Mouse (Mus musculus): ENCODE data around the gene Gm28635. TPM values are rescaled to one million over a fixed set of nuclear protein-coding genes. Genes with fewer than 3 reads are reported as not detected.

Gene Gm28635
- total RNA-seq, 1 experiment from 2014 or later, result 0.12 TPM

- peak; percentile 97 for ATAC-seq (ENCODE audit: extremely low read depth, insufficient number of reproducible peaks, low FRiP score, poor library complexity, severe bottlenecking)
Measured at GRCm38 (mm10) chr2:84617637-84618515, 60.0 kb downstream of the Gm28635 start.

- no peak for ATAC-seq (ENCODE audit: extremely low read depth, insufficient number of reproducible peaks, low FRiP score, poor library complexity, severe bottlenecking)
Measured at GRCm38 (mm10) chr2:84612764-84613163, 65.1 kb downstream of the Gm28635 start.

GRCm38 (mm10) chr2:84607842-84608241 is 70.0 kb downstream of the Gm28635 start:
- no peak for ATAC-seq (ENCODE audit: extremely low read depth, insufficient number of reproducible peaks, low FRiP score, poor library complexity, severe bottlenecking)

- no peak for ATAC-seq (ENCODE audit: extremely low read depth, insufficient number of reproducible peaks, low FRiP score, poor library complexity, severe bottlenecking)
Measured at GRCm38 (mm10) chr2:84600977-84601376, 76.9 kb downstream of the Gm28635 start.

GRCm38 (mm10) chr2:84599270-84599888 is 78.5 kb downstream of the Gm28635 start:
- no peak for ATAC-seq (ENCODE audit: extremely low read depth, insufficient number of reproducible peaks, low FRiP score, poor library complexity, severe bottlenecking)

GRCm38 (mm10) chr2:84597123-84597522 is 80.7 kb downstream of the Gm28635 start:
- no peak for ATAC-seq (ENCODE audit: extremely low read depth, insufficient number of reproducible peaks, low FRiP score, poor library complexity, severe bottlenecking)

GRCm38 (mm10) chr2:84592801-84593200 is 85.0 kb downstream of the Gm28635 start:
- peak; percentile 9; the same call in 1 of the 2 replicates for ATAC-seq (ENCODE audit: extremely low read depth, insufficient number of reproducible peaks, low FRiP score, poor library complexity, severe bottlenecking)

- ATAC-seq (ENCODE audit: extremely low read depth, insufficient number of reproducible peaks, low FRiP score, poor library complexity, severe bottlenecking), result no peak
Measured at GRCm38 (mm10) chr2:84585700-84586099, 92.1 kb downstream of the Gm28635 start.

- ATAC-seq (ENCODE audit: extremely low read depth, insufficient number of reproducible peaks, low FRiP score, poor library complexity, severe bottlenecking), result no peak
Measured at GRCm38 (mm10) chr2:84582286-84582685, 95.6 kb downstream of the Gm28635 start.

- ATAC-seq (ENCODE audit: extremely low read depth, insufficient number of reproducible peaks, low FRiP score, poor library complexity, severe bottlenecking), result no peak
Measured at GRCm38 (mm10) chr2:84581208-84581607, 96.6 kb downstream of the Gm28635 start.

GRCm38 (mm10) chr2:84579311-84579710 is 98.5 kb downstream of the Gm28635 start:
- no peak for ATAC-seq (ENCODE audit: extremely low read depth, insufficient number of reproducible peaks, low FRiP score, poor library complexity, severe bottlenecking)

GRCm38 (mm10) chr2:84574130-84574529 is 103.7 kb downstream of the Gm28635 start:
- no peak for ATAC-seq (ENCODE audit: extremely low read depth, insufficient number of reproducible peaks, low FRiP score, poor library complexity, severe bottlenecking)

- ATAC-seq (ENCODE audit: extremely low read depth, insufficient number of reproducible peaks, low FRiP score, poor library complexity, severe bottlenecking), result no peak
Measured at GRCm38 (mm10) chr2:84556888-84557514, 120.8 kb downstream of the Gm28635 start.

Other genes with a start within 250 kb of the Gm28635 start
- 1.5 and 2.8 TPM in 2 replicates for gene Tfpi, start 201.3 kb downstream of the Gm28635 start, total RNA-seq (2017)
- gene Ctnnd1, start 27.3 kb downstream of the Gm28635 start, total RNA-seq (2017), result 2.1 and 4.2 TPM in 2 replicates
- not detected in 2 replicates for gene Btbd18, start 19.0 kb downstream of the Gm28635 start, total RNA-seq (2017)
- gene Selenoh, start 7.3 kb downstream of the Gm28635 start, total RNA-seq (2017), result 20.6 and 24.8 TPM in 2 replicates
- 14.5 and 16.5 TPM in 2 replicates for gene Med19, start 361 bp upstream of the Gm28635 start, total RNA-seq (2017)
- gene Tmx2, start 1.1 kb upstream of the Gm28635 start, total RNA-seq (2017), result 18.4 and 20.1 TPM in 2 replicates
- 33.3 and 37.8 TPM in 2 replicates for gene Zdhhc5, start 37.1 kb upstream of the Gm28635 start, total RNA-seq (2017)
- 41.6 and 50.2 TPM in 2 replicates for gene Clp1, start 49.3 kb upstream of the Gm28635 start, total RNA-seq (2017)
- 0.23 and 0.25 TPM in 2 replicates for gene Ypel4, start 56.0 kb upstream of the Gm28635 start, total RNA-seq (2017)
- gene Gm19426, start 65.6 kb upstream of the Gm28635 start, total RNA-seq (2017), result not detected in 2 replicates
- gene Serping1, start 97.4 kb upstream of the Gm28635 start, total RNA-seq (2017), result not detected in 2 replicates
- gene Ube2l6, start 120.8 kb upstream of the Gm28635 start, total RNA-seq (2017), result 95.3 and 99.8 TPM in 2 replicates
- not detected in 2 replicates for gene Smtnl1, start 144.6 kb upstream of the Gm28635 start, total RNA-seq (2017)
- gene Timm10, start 149.0 kb upstream of the Gm28635 start, total RNA-seq (2017), result 10.0 and 10.3 TPM in 2 replicates
- 3.4 and 4.7 TPM in 2 replicates for gene Slc43a1, start 160.8 kb upstream of the Gm28635 start, total RNA-seq (2017)
- gene Rtn4rl2, start 208.7 kb upstream of the Gm28635 start, total RNA-seq (2017), result not detected in 2 replicates